Mouse (Mus musculus): Measurements from ENCODE around the gene Ssu72. TPM values are rescaled to one million over a fixed set of nuclear protein-coding genes. Genes with fewer than 3 reads are reported as not detected.

Gene Ssu72
- total RNA-seq (2012; rRNA removed) (160 and 170 TPM in 2 replicates), polyA plus RNA-seq (2012; ENCODE audit: insufficient read depth in 1 of 2, insufficient read length in 2 of 2, low read depth in 1 of 2, low replicate concordance in 2 of 2, missing spikeins in 1 of 2) (100 to 1,000 TPM; 140 to 267 TPM)

GRCm38 (mm10) chr4:155704721-155705591 is at the start of gene Ssu72:
Gene Ssu72, plus strand, starts transcription at chr4:155704800.
- no peaks in the 10 kb centered on the region for H3K9me3 ChIP-seq (replicated peaks; ENCODE audit: insufficient read depth, low read length)
- H3K36me3 ChIP-seq (ENCODE audit: control insufficient read depth in 1 of 2, insufficient read depth in 2 of 2, low read length in 2 of 2) = peaks cover 3 to 33% of the 10 kb centered on the region in 2 experiments
- H3K4me3 ChIP-seq (ENCODE audit: control insufficient read depth in 1 of 2, insufficient read depth in 1 of 2, low read depth in 2 of 2, low read length in 2 of 2) = peak within 1 kb of the TSS; percentile 77 to 92
- DNase-seq (ENCODE audit: low read depth, low spot score) = peak; percentile 97
- peaks cover 11 to 15% of the 10 kb centered on the region in 2 experiments for H3K4me1 ChIP-seq (ENCODE audit: control insufficient read depth in 1 of 2, insufficient read depth in 2 of 2, low read length in 2 of 2)
- peak within 1 kb of the TSS; percentile 95 for H3K9ac ChIP-seq (ENCODE audit: control insufficient read depth, low read depth, low read length, poor library complexity, severe bottlenecking)
- H3K27me3 ChIP-seq (ENCODE audit: control insufficient read depth in 1 of 2, insufficient read depth in 2 of 2, low read length in 2 of 2) = no peaks in the 10 kb centered on the region
- H3K27ac ChIP-seq (ENCODE audit: control insufficient read depth, low read depth, low read length) = peak within 1 kb of the TSS; percentile 99
- H3K79me2 ChIP-seq (ENCODE audit: control insufficient read depth, insufficient read depth, low read length, poor library complexity) = peaks cover 42% of the 10 kb centered on the region
- TF ChIP-seq ZKSCAN1 (IDR thresholded peaks at IDR 0.05; ENCODE audit: low read depth, low read length) (no peak), RAD21 (IDR thresholded peaks at IDR 0.05; ENCODE audit: low read depth, low read length) (no peak), CTCF (IDR thresholded peaks at IDR 0.05 in 2 of 3, conservative IDR thresholded peaks at IDR 0.05 in 1 of 3; ENCODE audit: control insufficient read depth in 1 of 3, insufficient read depth in 1 of 3, low read depth in 2 of 3, low read length in 3 of 3, poor library complexity in 1 of 3, severe bottlenecking in 1 of 3) (no peak), USF1 (IDR thresholded peaks at IDR 0.05; ENCODE audit: low read depth, low read length) (peak; percentile 53), USF2 (IDR thresholded peaks at IDR 0.05; ENCODE audit: borderline replicate concordance in 1 of 2, insufficient read depth in 1 of 2, low read depth in 1 of 2, low read length in 2 of 2) (no peak), ETS1 (IDR thresholded peaks at IDR 0.05; ENCODE audit: low read depth, low read length) (no peak; the same call in 1 of the 2 replicates), TCF12 (IDR thresholded peaks at IDR 0.05; ENCODE audit: low read depth, low read length) (peak; percentile 43; the same call in 1 of the 2 replicates), POLR2AphosphoS5 (IDR thresholded peaks at IDR 0.05; ENCODE audit: borderline replicate concordance, low read depth, low read length) (no peak), SMC3 (IDR thresholded peaks at IDR 0.05; ENCODE audit: low read depth, low read length) (no peak), ZC3H11A (IDR thresholded peaks at IDR 0.05; ENCODE audit: low read depth, low read length) (peak; percentile 16; the same call in 1 of the 2 replicates), POLR2AphosphoS2 (IDR thresholded peaks at IDR 0.05; ENCODE audit: low read length) (no peak; the same call in 1 of the 2 replicates), POLR2A (IDR thresholded peaks at IDR 0.05; ENCODE audit: control insufficient read depth in 1 of 2, insufficient read depth in 1 of 2, low read depth in 1 of 2, low read length in 2 of 2, poor library complexity in 1 of 2) (peak; percentile 74 to 80; a peak in 2 of 4 replicates), SIN3A (IDR thresholded peaks at IDR 0.05; ENCODE audit: low read length) (peak; percentile 92), NRF1 (IDR thresholded peaks at IDR 0.05; ENCODE audit: insufficient read depth, low read depth, low read length, poor library complexity, severe bottlenecking) (peak; percentile 90), KAT2A (conservative IDR thresholded peaks at IDR 0.05; ENCODE audit: low read depth, low read length) (peak; percentile 68; the same call in 1 of the 2 replicates), MAZ (IDR thresholded peaks at IDR 0.05; ENCODE audit: low read depth, low read length) (no peak), ZMIZ1 (IDR thresholded peaks at IDR 0.05; ENCODE audit: low read depth, low read length) (no peak; the same call in 1 of the 2 replicates), TAL1 (IDR thresholded peaks at IDR 0.05; ENCODE audit: low read length) (no peak), BHLHE40 (IDR thresholded peaks at IDR 0.05; ENCODE audit: borderline replicate concordance, low read depth, low read length) (no peak), MXI1 (IDR thresholded peaks at IDR 0.05; ENCODE audit: low read depth, low read length) (peak; percentile 73), EP300 (IDR thresholded peaks at IDR 0.05; ENCODE audit: low read depth in 1 of 2, low read length in 2 of 2) (no peak), CHD1 (IDR thresholded peaks at IDR 0.05; ENCODE audit: low read depth, low read length) (no peak), UBTF (IDR thresholded peaks at IDR 0.05; ENCODE audit: borderline replicate concordance, insufficient read depth, low read depth, low read length) (no peak), NELFE (IDR thresholded peaks at IDR 0.05; ENCODE audit: low read depth, low read length) (peak; percentile 79), MYC (IDR thresholded peaks at IDR 0.05; ENCODE audit: low read depth, low read length) (peak; percentile 69; the same call in 1 of the 2 replicates), GABPA (IDR thresholded peaks at IDR 0.05; ENCODE audit: low read depth, low read length) (no peak), ELF1 (IDR thresholded peaks at IDR 0.05; ENCODE audit: low read depth, low read length) (peak; percentile 91), CHD2 (IDR thresholded peaks at IDR 0.05; ENCODE audit: low read length) (no peak), MAFK (IDR thresholded peaks at IDR 0.05; ENCODE audit: borderline replicate concordance, low read depth, low read length) (no peak), RCOR1 (IDR thresholded peaks at IDR 0.05; ENCODE audit: low read depth, low read length) (no peak), MEF2A (IDR thresholded peaks at IDR 0.05; ENCODE audit: extremely low read depth, insufficient replicate concordance, low read depth, low read length, poor library complexity, severe bottlenecking) (peak; percentile 31; the same call in 1 of the 2 replicates), GATA1 (IDR thresholded peaks at IDR 0.05; ENCODE audit: low read depth, low read length) (no peak), ZNF384 (IDR thresholded peaks at IDR 0.05; ENCODE audit: low read depth, low read length) (no peak), MAX (IDR thresholded peaks at IDR 0.05; ENCODE audit: low read length) (peak; percentile 71)

Measured in MEL (cell line).